Comparison of ENCODE assay signal across 12 mouse cellular contexts in genomic region chr12:69783247-69784025, GRCm38 (mm10). TPM values are rescaled to one million over a fixed set of nuclear protein-coding genes. Genes with fewer than 3 reads are reported as not detected.
DNase-seq lines count a peak whose midpoint lies in the region; ATAC-seq and TF ChIP-seq lines count a peak whose summit lies in the region.
"Had no signal": no experiment of that assay in that cellular context is flagged by ENCODE, and none has a peak within 500 bp of the region (broad histone marks: within the 10 kb centered on the region; RNA-seq: fewer than 3 reads in every experiment).

No protein-coding gene starts in this region.

- DNase-seq in heart, embryonic 10.5 days (ENCODE audit: low spot score) = peak; percentile 85
- DNase-seq in heart, adult 8-10 months (ENCODE audit: low spot score) = no peak
- DNase-seq in ZHBTc4 (ENCODE audit: low read depth, low spot score) = peak; percentile 63
- peak; percentile 66 for DNase-seq in liver, postnatal 0 days
- no peak for DNase-seq in frontal cortex, postnatal 14 days (ENCODE audit: low spot score in 2 of 2)
- DNase-seq in embryonic facial prominence, embryonic 10.5 days (ENCODE audit: low spot score) = no peak
- DNase-seq in layer of hippocampus, adult 8-10 months (ENCODE audit: low spot score in 2 of 2) = no peak
- DNase-seq: cerebellum, adult 2 months had no signal

- H3K9ac ChIP-seq in kidney, embryonic 15.5 days = no peak overlapping the region
- H3K9ac ChIP-seq in liver, postnatal 0 days (replicated peaks) = peak overlapping the region; percentile 41; the same call in 1 of the 2 replicates
- H3K9ac ChIP-seq: limb, embryonic 13.5 days had no signal

- H3K9me3 ChIP-seq in heart, embryonic 10.5 days = no peaks in the 10 kb centered on the region
- no peaks in the 10 kb centered on the region for H3K9me3 ChIP-seq in kidney, embryonic 15.5 days (replicated peaks)
- no peaks in the 10 kb centered on the region for H3K9me3 ChIP-seq in liver, postnatal 0 days (ENCODE audit: low read length)
- no peaks in the 10 kb centered on the region for H3K9me3 ChIP-seq in embryonic facial prominence, embryonic 10.5 days
- H3K9me3 ChIP-seq: limb, embryonic 13.5 days had no signal

- H3K4me3 ChIP-seq in heart, embryonic 10.5 days = no peak overlapping the region
- H3K4me3 ChIP-seq in kidney, embryonic 15.5 days (replicated peaks) = no peak overlapping the region
- H3K4me3 ChIP-seq in liver, postnatal 0 days (ENCODE audit: low read depth, low read length) = peak overlapping the region; percentile 2; the same call in 1 of the 2 replicates
- H3K4me3 ChIP-seq in embryonic facial prominence, embryonic 10.5 days = no peak overlapping the region
- H3K4me3 ChIP-seq: limb, embryonic 13.5 days had no signal

- peak overlapping the region; percentile 14; the same call in 1 of the 2 replicates for H3K4me2 ChIP-seq in kidney, embryonic 15.5 days
- H3K4me2 ChIP-seq in liver, postnatal 0 days (ENCODE audit: low read depth, low read length) = peak overlapping the region; percentile 61
- H3K4me2 ChIP-seq: limb, embryonic 13.5 days; midbrain, embryonic 11.5 days had no signal

- H3K36me3 ChIP-seq in heart, embryonic 10.5 days = no peaks in the 10 kb centered on the region
- no peaks in the 10 kb centered on the region for H3K36me3 ChIP-seq in kidney, embryonic 15.5 days
- no peaks in the 10 kb centered on the region for H3K36me3 ChIP-seq in liver, postnatal 0 days (replicated peaks; ENCODE audit: insufficient read depth, low read length)
- no peaks in the 10 kb centered on the region for H3K36me3 ChIP-seq in embryonic facial prominence, embryonic 10.5 days (replicated peaks)
- H3K36me3 ChIP-seq: limb, embryonic 13.5 days had no signal

- peaks cover 21% of the 10 kb centered on the region for H3K4me1 ChIP-seq in heart, embryonic 10.5 days
- H3K4me1 ChIP-seq in kidney, embryonic 15.5 days = peaks cover 37% of the 10 kb centered on the region
- H3K4me1 ChIP-seq in liver, postnatal 0 days (ENCODE audit: insufficient read depth) = peaks cover 20% of the 10 kb centered on the region
- peaks cover 4% of the 10 kb centered on the region; the same call in 1 of the 2 replicates for H3K4me1 ChIP-seq in embryonic facial prominence, embryonic 10.5 days
- H3K4me1 ChIP-seq: limb, embryonic 13.5 days had no signal

- H3K27me3 ChIP-seq in heart, embryonic 10.5 days (ENCODE audit: insufficient read depth, poor library complexity, severe bottlenecking) = no peaks in the 10 kb centered on the region
- H3K27me3 ChIP-seq in kidney, embryonic 15.5 days = peaks cover 2% of the 10 kb centered on the region; the same call in 1 of the 2 replicates
- no peaks in the 10 kb centered on the region for H3K27me3 ChIP-seq in liver, postnatal 0 days (ENCODE audit: insufficient read depth, low read length)
- peaks cover 11% of the 10 kb centered on the region; the same call in 1 of the 2 replicates for H3K27me3 ChIP-seq in embryonic facial prominence, embryonic 10.5 days (replicated peaks; ENCODE audit: low read depth, poor library complexity, severe bottlenecking)

- peak; percentile 98 for TF ChIP-seq EP300 in liver, postnatal 0 days (IDR thresholded peaks at IDR 0.05; ENCODE audit: low read depth)

- 53% methylated on average over 6 of the region's 6 CpGs for WGBS in heart, embryonic 10.5 days
- 56% methylated on average over 6 of the region's 6 CpGs for WGBS in kidney, embryonic 15.5 days
- WGBS in liver, postnatal 0 days (ENCODE audit: insufficient replicate concordance) = 46% methylated on average over 6 of the region's 6 CpGs
- WGBS in embryonic facial prominence, embryonic 10.5 days = 56% methylated on average over 6 of the region's 6 CpGs

- peak overlapping the region; percentile 69; the same call in 1 of the 2 replicates for H3K27ac ChIP-seq in heart, embryonic 10.5 days
- H3K27ac ChIP-seq in kidney, embryonic 15.5 days = peak overlapping the region; percentile 91
- H3K27ac ChIP-seq in liver, postnatal 0 days (ENCODE audit: low read depth) = peak overlapping the region; percentile 81
- no peak overlapping the region for H3K27ac ChIP-seq in embryonic facial prominence, embryonic 10.5 days (replicated peaks)
- H3K27ac ChIP-seq: limb, embryonic 13.5 days had no signal

- no peak for TF ChIP-seq CTCF in liver, postnatal 0 days (IDR thresholded peaks at IDR 0.05; ENCODE audit: low read depth)

- ATAC-seq in kidney, embryonic 15.5 days (replicated peaks; ENCODE audit: low FRiP score) = no peak
- peak; percentile 97 for ATAC-seq in liver, postnatal 0 days
- ATAC-seq: activated CD4-positive, CD25-positive, alpha-beta regulatory T cell, adult 4 months had no signal

RNA-seq across cellular contexts. Expression of gene Cdkl1, which starts 7.6 kb away (rescaled TPM):
- polyA plus RNA-seq in heart, embryonic 10.5 days (2016; fragmentation: Nextera tagmentation; extraction: Ambion mirVana) = 3.6 and 5.9 TPM in 2 replicates
- total RNA-seq in heart, adult 8-10 months (2022) = 10 to 100 TPM; 11.8 to 17.0 (median 14.4) TPM
- 21.4 and 24.7 TPM in 2 replicates for polyA plus RNA-seq in kidney, embryonic 15.5 days (2015; fragmentation: Nextera tagmentation; extraction: Ambion mirVana)
- polyA plus RNA-seq in liver, postnatal 0 days (2015; fragmentation: Nextera tagmentation; extraction: Ambion mirVana) = 1.8 and 2.2 TPM in 2 replicates
- 0.43 and 1.6 TPM in 2 replicates for polyA plus RNA-seq in embryonic facial prominence, embryonic 10.5 days (2016; fragmentation: Nextera tagmentation; extraction: Ambion mirVana)
- total RNA-seq in layer of hippocampus, adult 8-10 months (2022) = 10 to 100 TPM; 20.1 to 27.1 (median 24.5) TPM
- polyA plus RNA-seq: activated CD4-positive, CD25-positive, alpha-beta regulatory T cell, adult 4 months had no signal

RNA-seq across cellular contexts. Expression of gene Atp5s, which starts 58.7 kb away (rescaled TPM):
- polyA plus RNA-seq in heart, embryonic 10.5 days (2016; fragmentation: Nextera tagmentation; extraction: Ambion mirVana) = 27.6 and 33.2 TPM in 2 replicates
- 10 to 100 TPM; 28.1 to 38.2 (median 32.3) TPM for total RNA-seq in heart, adult 8-10 months (2022)
- polyA plus RNA-seq in kidney, embryonic 15.5 days (2015; fragmentation: Nextera tagmentation; extraction: Ambion mirVana) = 30.7 and 31.0 TPM in 2 replicates
- polyA plus RNA-seq in liver, postnatal 0 days (2015; fragmentation: Nextera tagmentation; extraction: Ambion mirVana) = 18.3 and 20.3 TPM in 2 replicates
- 23.8 and 24.4 TPM in 2 replicates for polyA plus RNA-seq in embryonic facial prominence, embryonic 10.5 days (2016; fragmentation: Nextera tagmentation; extraction: Ambion mirVana)
- 10 to 100 TPM; 26.9 to 35.8 (median 30.0) TPM for total RNA-seq in layer of hippocampus, adult 8-10 months (2022)

RNA-seq across cellular contexts. Expression of gene L2hgdh, which starts 58.8 kb away (rescaled TPM):
- 17.8 and 20.3 TPM in 2 replicates for polyA plus RNA-seq in heart, embryonic 10.5 days (2016; fragmentation: Nextera tagmentation; extraction: Ambion mirVana)
- total RNA-seq in heart, adult 8-10 months (2022) = 10 to 100 TPM; 42.7 to 56.7 (median 46.3) TPM
- polyA plus RNA-seq in kidney, embryonic 15.5 days (2015; fragmentation: Nextera tagmentation; extraction: Ambion mirVana) = 22.3 TPM in 2 replicates
- 10.4 and 10.5 TPM in 2 replicates for polyA plus RNA-seq in liver, postnatal 0 days (2015; fragmentation: Nextera tagmentation; extraction: Ambion mirVana)
- 20.5 and 20.9 TPM in 2 replicates for polyA plus RNA-seq in embryonic facial prominence, embryonic 10.5 days (2016; fragmentation: Nextera tagmentation; extraction: Ambion mirVana)
- 10 to 100 TPM; 15.5 to 24.9 (median 18.6) TPM for total RNA-seq in layer of hippocampus, adult 8-10 months (2022)

Comparison
In these comparisons a context has a peak if more than half of its experiments do, and no peak if none do; other contexts are left out.
1. DNase-seq: peak in heart, embryonic 10.5 days (single experiment), ZHBTc4 (single experiment) and liver, postnatal 0 days (single experiment); none in heart, adult 8-10 months (single experiment), frontal cortex, postnatal 14 days (0 of 2), embryonic facial prominence, embryonic 10.5 days (single experiment) and layer of hippocampus, adult 8-10 months (0 of 2).